In genomic region chr15:62157200-62158033, GRCm38 (mm10) we compare ENCODE assay signal across 16 mouse cellular contexts.
A peak's percentile ranks its signal among the peaks of the same experiment; 100 is the strongest.
DNase-seq lines count a peak whose midpoint lies in the region; ATAC-seq and TF ChIP-seq lines count a peak whose summit lies in the region.
"Had no signal": no experiment of that assay in that cellular context is flagged by ENCODE, and none has a peak within 500 bp of the region (broad histone marks: within the 10 kb centered on the region; RNA-seq: fewer than 3 reads in every experiment).

No protein-coding gene starts in this region.

- TF ChIP-seq EP300 in heart, adult 2 months (IDR thresholded peaks at IDR 0.05; ENCODE audit: insufficient read depth, low read depth, low read length): no peak

- H3K36me3 ChIP-seq in kidney, embryonic 14.5 days (ENCODE audit: control insufficient read depth, insufficient read depth, low read length): no peaks in the 10 kb centered on the region
- no peaks in the 10 kb centered on the region for H3K36me3 ChIP-seq in liver, embryonic 15.5 days (replicated peaks)
- H3K36me3 ChIP-seq in hindbrain, postnatal 0 days (ENCODE audit: insufficient read depth, low read length): no peaks in the 10 kb centered on the region
- no peaks in the 10 kb centered on the region for H3K36me3 ChIP-seq in heart, adult 2 months (ENCODE audit: control insufficient read depth, insufficient read depth, low read length)
- H3K36me3 ChIP-seq: embryonic facial prominence, embryonic 10.5 days; heart, embryonic 13.5 days; hindbrain, embryonic 10.5 days; intestine, embryonic 15.5 days; midbrain, embryonic 12.5 days had no signal

- no peaks in the 10 kb centered on the region for H3K9me3 ChIP-seq in kidney, embryonic 14.5 days (ENCODE audit: control insufficient read depth, low read length)
- no peaks in the 10 kb centered on the region for H3K9me3 ChIP-seq in liver, embryonic 15.5 days (replicated peaks)
- H3K9me3 ChIP-seq in hindbrain, postnatal 0 days (ENCODE audit: low read length): no peaks in the 10 kb centered on the region
- H3K9me3 ChIP-seq: embryonic facial prominence, embryonic 10.5 days; heart, embryonic 13.5 days; hindbrain, embryonic 10.5 days; intestine, embryonic 15.5 days; midbrain, embryonic 12.5 days had no signal

- H3K4me1 ChIP-seq in kidney, embryonic 14.5 days (ENCODE audit: control insufficient read depth, insufficient read depth, low read length): no peaks in the 10 kb centered on the region; the same call in 1 of the 2 replicates
- H3K4me1 ChIP-seq in liver, embryonic 15.5 days (replicated peaks): peaks cover 82% of the 10 kb centered on the region
- 0 out of 2 replicates have a peak, but pooled peaks cover 3% of the 10 kb centered on the region for H3K4me1 ChIP-seq in hindbrain, postnatal 0 days (ENCODE audit: insufficient read depth, low read length)
- H3K4me1 ChIP-seq in heart, adult 2 months (ENCODE audit: control insufficient read depth, insufficient read depth, low read length): peaks cover 3% of the 10 kb centered on the region; the same call in 1 of the 2 replicates
- H3K4me1 ChIP-seq: hindbrain, embryonic 10.5 days; intestine, embryonic 15.5 days; midbrain, embryonic 12.5 days had no signal

- 0 out of 2 replicates have a peak overlapping the region, but pooled peaks have one; percentile 8 for H3K27ac ChIP-seq in kidney, embryonic 14.5 days (ENCODE audit: low read depth, low read length)
- H3K27ac ChIP-seq in liver, embryonic 15.5 days (replicated peaks): peak overlapping the region; percentile 89
- H3K27ac ChIP-seq in hindbrain, postnatal 0 days: no peak overlapping the region
- no peak overlapping the region for H3K27ac ChIP-seq in heart, adult 2 months
- H3K27ac ChIP-seq: embryonic facial prominence, embryonic 10.5 days; heart, embryonic 13.5 days; hindbrain, embryonic 10.5 days; intestine, embryonic 15.5 days; midbrain, embryonic 12.5 days had no signal

- no peak overlapping the region for H3K4me3 ChIP-seq in kidney, embryonic 14.5 days (ENCODE audit: low read length)
- no peak overlapping the region for H3K4me3 ChIP-seq in liver, embryonic 15.5 days (replicated peaks)
- H3K4me3 ChIP-seq in hindbrain, postnatal 0 days (ENCODE audit: low read length): no peak overlapping the region
- H3K4me3 ChIP-seq in heart, adult 2 months: no peak overlapping the region
- H3K4me3 ChIP-seq: embryonic facial prominence, embryonic 10.5 days; heart, embryonic 13.5 days; hindbrain, embryonic 10.5 days; intestine, embryonic 15.5 days; midbrain, embryonic 12.5 days had no signal

- ATAC-seq in kidney, embryonic 14.5 days (ENCODE audit: low FRiP score, low TSS enrichment): peak; percentile 63; the same call in 1 of the 2 replicates
- peak; percentile 41 for ATAC-seq in inflammation-experienced regulatory T-cells, adult 6 months
- no peak for ATAC-seq in liver, embryonic 15.5 days (ENCODE audit: insufficient read depth)
- no peak for ATAC-seq in hindbrain, postnatal 0 days
- ATAC-seq: intestine, embryonic 15.5 days had no signal

- H3K27me3 ChIP-seq in kidney, embryonic 14.5 days (ENCODE audit: control insufficient read depth, insufficient read depth, low read length): no peaks in the 10 kb centered on the region
- no peaks in the 10 kb centered on the region for H3K27me3 ChIP-seq in liver, embryonic 15.5 days
- H3K27me3 ChIP-seq in hindbrain, postnatal 0 days (ENCODE audit: insufficient read depth, low read length): no peaks in the 10 kb centered on the region
- H3K27me3 ChIP-seq in heart, adult 2 months (ENCODE audit: control insufficient read depth, insufficient read depth, low read length): no peaks in the 10 kb centered on the region
- H3K27me3 ChIP-seq: heart, embryonic 13.5 days; intestine, embryonic 15.5 days; midbrain, embryonic 12.5 days had no signal

- H3K9ac ChIP-seq in kidney, embryonic 14.5 days (ENCODE audit: low read depth, low read length): no peak overlapping the region
- H3K9ac ChIP-seq in liver, embryonic 15.5 days: no peak overlapping the region
- H3K9ac ChIP-seq in hindbrain, postnatal 0 days (replicated peaks; ENCODE audit: low read length): no peak overlapping the region
- no peak overlapping the region for H3K9ac ChIP-seq in heart, adult 2 months (ENCODE audit: low read depth, low read length)
- H3K9ac ChIP-seq: heart, embryonic 13.5 days; intestine, embryonic 15.5 days; midbrain, embryonic 12.5 days had no signal

- TF ChIP-seq POLR2A in heart, adult 2 months (IDR thresholded peaks at IDR 0.05; ENCODE audit: insufficient read depth, low read depth, low read length): no peak

- H3K4me2 ChIP-seq in kidney, embryonic 14.5 days (replicated peaks; ENCODE audit: low read depth, low read length): no peak overlapping the region
- peak overlapping the region; percentile 62 for H3K4me2 ChIP-seq in liver, embryonic 15.5 days
- H3K4me2 ChIP-seq in hindbrain, postnatal 0 days (ENCODE audit: low read depth, low read length): no peak overlapping the region
- H3K4me2 ChIP-seq: heart, embryonic 13.5 days; intestine, embryonic 15.5 days; midbrain, embryonic 12.5 days had no signal

- H3K79me2 ChIP-seq in heart, adult 2 months (replicated peaks; ENCODE audit: control insufficient read depth, insufficient read depth, low read length): no peaks in the 10 kb centered on the region

- TF ChIP-seq CTCF in hindbrain, postnatal 0 days (IDR thresholded peaks at IDR 0.05; ENCODE audit: low read depth): no peak
- no peak for TF ChIP-seq CTCF in heart, adult 2 months (IDR thresholded peaks at IDR 0.05)

- WGBS in kidney, embryonic 14.5 days: 47% methylated on average over 7 of the region's 7 CpGs
- WGBS in liver, embryonic 15.5 days (ENCODE audit: insufficient replicate concordance): 85% methylated on average over 7 of the region's 7 CpGs
- WGBS in hindbrain, postnatal 0 days: 92% methylated on average over 7 of the region's 7 CpGs
- WGBS in heart, adult 2 months: 95% methylated on average over 7 of the region's 7 CpGs

- intact Hi-C loops in heart, adult 2 months (cut with DNase I): no loop called here

- DNase-seq in kidney, postnatal 10 days: no peak
- DNase-seq in thymus, postnatal 4 days: peak; percentile 38
- DNase-seq in hindbrain, postnatal 0 days (ENCODE audit: low spot score): no peak
- DNase-seq in heart, adult 2 months: no peak
- DNase-seq: cerebellum, postnatal 14 days; gastrocnemius, postnatal 36 days; layer of hippocampus, adult 9-11 months; lung, postnatal 36 days had no signal

Comparison
In these comparisons a context has a peak if more than half of its experiments do, and no peak if none do; other contexts are left out.
1. ATAC-seq: peak in kidney, embryonic 14.5 days (single experiment) and inflammation-experienced regulatory T-cells, adult 6 months (single experiment); none in liver, embryonic 15.5 days (single experiment) and hindbrain, postnatal 0 days (single experiment).
2. H3K27ac ChIP-seq: peak in kidney, embryonic 14.5 days (single experiment) and liver, embryonic 15.5 days (single experiment); none in hindbrain, postnatal 0 days (single experiment) and heart, adult 2 months (single experiment).